Mouse (Mus musculus) limb, embryonic 11.5 days (tissue): Measurements from ENCODE around the gene Rasgef1b. TPM values are rescaled to one million over a fixed set of nuclear protein-coding genes. Genes with fewer than 3 reads are reported as not detected.

Experiments
- ATAC-seq: fragments of 200-750 bp; cut with Nextera tagmentation; 2 replicates; pipeline ENCODE4 v1.8.0; 2017; ENCODE audit warnings: low read depth; ENCODE audit not compliant: insufficient number of reproducible peaks, low FRiP score, low TSS enrichment
- DNase-seq: peaks from one replicate; pipeline ENCODE4 v3.0.0-alpha.2; 2015; ENCODE audit warnings: low spot score
- H3K27ac ChIP-seq: fragments of 300-500 bp; sonication (generic); replicated peaks from 2 replicates; pipeline ENCODE4 v1.5.1; 2014; ENCODE audit warnings: low read depth, mild to moderate bottlenecking, low read length
- H3K27me3 ChIP-seq: fragments of 300-500 bp; sonication (generic); 2 replicates; pipeline ENCODE4 v1.6.1; 2014; ENCODE audit warnings: mild to moderate bottlenecking, low read length, mixed read lengths; ENCODE audit not compliant: control insufficient read depth, insufficient read depth
- H3K36me3 ChIP-seq: fragments of 300-500 bp; sonication (generic); 2 replicates; pipeline ENCODE4 v1.6.1; 2014; ENCODE audit warnings: mild to moderate bottlenecking, low read length, moderate library complexity, mixed read lengths; ENCODE audit not compliant: control insufficient read depth, insufficient read depth
- H3K4me1 ChIP-seq: fragments of 300-500 bp; sonication (generic); 2 replicates; pipeline ENCODE4 v1.6.1; 2014; ENCODE audit warnings: low read length, mixed read lengths; ENCODE audit not compliant: control insufficient read depth, insufficient read depth
- H3K4me2 ChIP-seq: fragments of 300-500 bp; sonication (generic); 2 replicates; pipeline ENCODE4 v1.6.1; 2014; ENCODE audit warnings: low read depth, mild to moderate bottlenecking, moderate library complexity; ENCODE audit not compliant: severe bottlenecking
- H3K4me3 ChIP-seq: fragments of 300-500 bp; sonication (generic); 2 replicates; pipeline ENCODE4 v1.5.1; 2014; ENCODE audit warnings: low read depth, low read length
- H3K9ac ChIP-seq: fragments of 300-500 bp; sonication (generic); 2 replicates; pipeline ENCODE4 v1.6.1; 2014; ENCODE audit warnings: mild to moderate bottlenecking, low read length
- H3K9me3 ChIP-seq: fragments of 300-500 bp; sonication (generic); 2 replicates; pipeline ENCODE4 v1.6.1; 2016; ENCODE audit warnings: low read length; ENCODE audit not compliant: control insufficient read depth
- WGBS: fragments of 180-500 bp; shearing (Covaris S2); extraction: QIAGEN DNeasy Blood & Tissue Kit; methylation state at CpG from one replicate; pipeline ENCODE4 v1.1.7; 2014; 5-methylcytosine and 5-hydroxymethylcytosine counted together
- polyA plus RNA-seq: library from polyadenylated mRNA; unstranded; fragments of >200 nt; fragmentation: Nextera tagmentation; extraction: Ambion mirVana; gene quantifications from 2 replicates; pipeline ENCODE4 v1.2.1, GENCODE M21; 2014

Rasgef1b gene
- polyA plus RNA-seq, 1 experiment from 2014 or later = 59.9 TPM

- H3K9ac ChIP-seq = no peak overlapping the region
- H3K36me3 ChIP-seq = peaks cover 7% of the 10 kb centered on the region
- H3K4me1 ChIP-seq = peaks cover 28% of the 10 kb centered on the region
Observed at GRCm38 (mm10) chr5:99241988-99242740, 486.7 kb downstream of the Rasgef1b start.

GRCm38 (mm10) chr5:99240501-99240900, 488.4 kb downstream of the Rasgef1b start:
- Histone ChIP-seq H3K4me1 (peaks cover 20% of the 10 kb centered on the region), H3K36me3 (peaks cover 7% of the 10 kb centered on the region)
- no peak for ATAC-seq

More at GRCm38 (mm10) chr5:99241988-99242740, 486.7 kb downstream of the Rasgef1b start:
- H3K27ac ChIP-seq = no peak overlapping the region
- H3K4me3 ChIP-seq = no peak overlapping the region
- WGBS = 66% methylated on average over 11 of the region's 11 CpGs
- no peak overlapping the region for H3K4me2 ChIP-seq
- no peaks in the 10 kb centered on the region for H3K9me3 ChIP-seq
- DNase-seq (no peak), ATAC-seq (no peak)
- H3K27me3 ChIP-seq = no peaks in the 10 kb centered on the region

GRCm38 (mm10) chr5:99239677-99240076, 489.2 kb downstream of the Rasgef1b start:
- DNase-seq (no peak), ATAC-seq (no peak)
- WGBS = 88% methylated on average over 9 of the region's 9 CpGs
- H3K9ac ChIP-seq = no peak overlapping the region
- H3K36me3 ChIP-seq = peaks cover 7% of the 10 kb centered on the region
- H3K4me2 ChIP-seq = no peak overlapping the region
- H3K4me3 ChIP-seq = no peak overlapping the region
- H3K4me1 ChIP-seq = peaks cover 20% of the 10 kb centered on the region
- no peaks in the 10 kb centered on the region for H3K27me3 ChIP-seq
- no peak overlapping the region for H3K27ac ChIP-seq
- H3K9me3 ChIP-seq = no peaks in the 10 kb centered on the region

More at GRCm38 (mm10) chr5:99240501-99240900, 488.4 kb downstream of the Rasgef1b start:
- Histone ChIP-seq H3K4me2 (no peak overlapping the region), H3K27ac (no peak overlapping the region), H3K9ac (no peak overlapping the region), H3K27me3 (no peaks in the 10 kb centered on the region), H3K9me3 (no peaks in the 10 kb centered on the region), H3K4me3 (no peak overlapping the region)
- DNase-seq = no peak
- WGBS = 91% methylated on average over 6 of the region's 6 CpGs

GRCm38 (mm10) chr5:99238150-99238549, 490.7 kb downstream of the Rasgef1b start:
- WGBS = 63% methylated on average over 4 of the region's 4 CpGs
- no peak overlapping the region for H3K27ac ChIP-seq
- ATAC-seq (no peak), DNase-seq (no peak)
- H3K9ac ChIP-seq = no peak overlapping the region
- H3K36me3 ChIP-seq = peaks cover 9% of the 10 kb centered on the region
- no peak overlapping the region for H3K4me3 ChIP-seq
- H3K9me3 ChIP-seq = no peaks in the 10 kb centered on the region
- no peaks in the 10 kb centered on the region for H3K27me3 ChIP-seq
- H3K4me1 ChIP-seq = peaks cover 13% of the 10 kb centered on the region
- no peak overlapping the region for H3K4me2 ChIP-seq

DNA sequence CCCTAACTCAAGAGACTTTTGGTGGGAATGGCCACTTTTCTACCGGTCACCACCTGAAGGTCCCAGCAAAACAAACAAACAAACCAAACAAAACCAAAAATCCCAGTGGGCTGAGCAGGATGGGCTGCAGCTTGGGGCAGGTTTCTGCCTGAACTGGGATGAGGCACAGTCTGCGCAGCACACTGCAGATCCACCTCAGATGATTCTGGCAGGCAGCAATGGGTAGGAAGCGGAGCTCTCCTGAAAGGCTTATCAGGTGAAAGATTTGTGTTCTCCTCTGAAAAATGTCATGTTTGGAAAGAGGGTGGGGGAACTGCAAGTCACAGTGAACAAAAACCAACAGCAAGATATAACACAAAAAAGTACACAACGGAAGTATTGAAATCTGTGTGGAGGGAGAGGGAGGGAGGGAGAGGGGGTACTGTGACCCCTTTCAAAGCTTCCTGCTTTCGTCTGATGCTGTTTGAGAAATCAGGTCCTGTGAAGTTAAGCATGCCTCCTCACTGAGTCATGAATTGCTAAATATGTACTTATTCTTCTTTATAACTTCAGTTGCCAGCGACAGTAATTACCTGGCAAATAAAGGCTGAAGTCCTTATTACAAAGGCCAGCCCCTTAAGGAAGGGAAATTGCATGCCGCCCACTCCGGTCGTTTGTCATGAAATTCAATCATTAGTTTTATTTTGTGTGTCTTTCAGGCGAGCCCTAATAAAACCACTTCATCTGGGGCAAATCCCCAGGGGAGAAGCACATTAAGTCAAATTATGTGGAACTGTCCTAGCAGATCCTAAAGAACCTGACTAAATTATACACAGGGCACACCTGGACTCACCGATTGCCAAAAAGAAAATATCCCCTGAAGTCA, 491.7 kb downstream of the Rasgef1b start:
- Histone ChIP-seq H3K4me3 (no peak overlapping the region), H3K27me3 (no peaks in the 10 kb centered on the region), H3K9me3 (no peaks in the 10 kb centered on the region), H3K4me2 (no peak overlapping the region), H3K9ac (no peak overlapping the region), H3K36me3 (peaks cover 8% of the 10 kb centered on the region), H3K27ac (no peak overlapping the region), H3K4me1 (peaks cover 5% of the 10 kb centered on the region)
- DNase-seq (no peak), ATAC-seq (no peak; the same call in 1 of the 2 replicates)
- WGBS = 33% methylated on average over 11 of the region's 11 CpGs

DNA sequence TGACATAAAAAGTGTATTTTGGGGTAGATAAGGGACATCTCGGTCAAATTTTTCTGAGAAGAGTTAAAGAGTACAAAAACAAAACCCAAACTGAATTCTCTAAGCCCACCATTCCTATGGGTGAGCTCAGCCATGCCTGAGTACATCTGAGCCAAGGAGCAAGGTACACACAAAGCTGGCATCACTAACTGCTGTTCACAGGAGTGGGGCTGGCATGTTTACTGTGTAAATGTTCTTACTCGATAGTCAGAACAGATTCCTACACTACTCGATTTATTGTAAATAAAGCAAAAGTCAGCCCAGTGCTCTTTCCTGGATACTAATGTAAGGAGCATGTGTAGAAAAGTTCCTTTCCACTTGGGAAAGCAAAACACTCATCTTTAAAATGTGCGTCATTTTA, 492.4 kb downstream of the Rasgef1b start:
- Histone ChIP-seq H3K9me3 (no peaks in the 10 kb centered on the region), H3K9ac (no peak overlapping the region), H3K36me3 (peaks cover 8% of the 10 kb centered on the region), H3K27ac (no peak overlapping the region), H3K4me1 (peaks cover 3% of the 10 kb centered on the region), H3K27me3 (no peaks in the 10 kb centered on the region), H3K4me2 (no peak overlapping the region), H3K4me3 (no peak overlapping the region)
- 93% methylated on average over 4 of the region's 4 CpGs for WGBS
- ATAC-seq = no peak
- DNase-seq = no peak

- H3K4me2 ChIP-seq = no peak overlapping the region
- H3K27me3 ChIP-seq = no peaks in the 10 kb centered on the region
- no peak overlapping the region for H3K4me3 ChIP-seq
- ATAC-seq = no peak
- peaks cover 3% of the 10 kb centered on the region for H3K4me1 ChIP-seq
- no peak overlapping the region for H3K27ac ChIP-seq
- no peak for DNase-seq
- 95% methylated on average over 17 of the region's 17 CpGs for WGBS
- no peaks in the 10 kb centered on the region for H3K9me3 ChIP-seq
- H3K9ac ChIP-seq = no peak overlapping the region
- peaks cover 6% of the 10 kb centered on the region for H3K36me3 ChIP-seq
Observed at GRCm38 (mm10) chr5:99234275-99234674, 494.6 kb downstream of the Rasgef1b start.

DNA sequence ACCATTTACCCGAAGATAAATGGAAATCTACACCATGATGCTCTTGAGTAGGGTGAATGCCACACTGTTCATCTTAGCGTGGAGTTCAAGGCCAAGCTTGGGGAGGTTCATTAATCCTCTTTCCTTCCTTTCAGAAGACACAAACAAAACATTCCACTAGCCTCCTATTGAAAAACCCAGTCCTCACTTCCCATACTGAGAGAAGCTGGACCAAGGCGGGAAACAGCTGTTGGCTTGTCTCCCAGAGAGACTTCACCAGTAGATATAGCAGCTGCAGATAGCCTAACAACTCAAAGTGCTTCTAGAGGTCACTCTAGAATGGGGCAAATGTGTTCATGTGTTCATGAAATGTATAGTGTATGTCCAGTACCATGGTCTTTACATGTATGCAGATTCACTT, 495.7 kb downstream of the Rasgef1b start:
- no peak overlapping the region for H3K9ac ChIP-seq
- H3K4me1 ChIP-seq = peaks cover 3% of the 10 kb centered on the region
- DNase-seq = no peak

More for the DNA sequence above, 495.7 kb downstream of the Rasgef1b start:
- Histone ChIP-seq H3K27me3 (no peaks in the 10 kb centered on the region), H3K27ac (no peak overlapping the region), H3K9me3 (no peaks in the 10 kb centered on the region), H3K36me3 (peaks cover 12% of the 10 kb centered on the region), H3K4me2 (no peak overlapping the region), H3K4me3 (no peak overlapping the region)
- ATAC-seq = no peak
- 95% methylated on average over 3 of the region's 3 CpGs for WGBS
